Mouse (Mus musculus) gastrocnemius, postnatal 36 days (tissue): ENCODE measurements around the gene Efcab11. TPM values are rescaled to one million over a fixed set of nuclear protein-coding genes. Genes with fewer than 3 reads are reported as not detected.
"Not testable (repeated sequence)": the region's sequence is repeated elsewhere in the genome, so short reads cannot be mapped to it uniquely, and the experiment has no call there.

Experiments
- DNase-seq, 2 experiments: peaks; one replicate each; pipeline ENCODE4 v3.0.0; 2022
- intact Hi-C: fragments of 180-260 bp; cut with DNase I; formaldehyde crosslinking; loops from one replicate; pipeline ENCODE4 v1.15.1; 2025
- total RNA-seq, 2 experiments: library from RNA; stranded (reverse); gene quantifications; 2 replicates each; pipeline ENCODE4 v1.2.3; 2021

Gene Efcab11
- total RNA-seq, 2 experiments from 2014 or later = not detected

GRCm38 (mm10) chr12:99819186-99819974 is 64.9 kb downstream of the Efcab11 start:
- DNase-seq = no peak
- intact Hi-C loops = no loop called here

DNA sequence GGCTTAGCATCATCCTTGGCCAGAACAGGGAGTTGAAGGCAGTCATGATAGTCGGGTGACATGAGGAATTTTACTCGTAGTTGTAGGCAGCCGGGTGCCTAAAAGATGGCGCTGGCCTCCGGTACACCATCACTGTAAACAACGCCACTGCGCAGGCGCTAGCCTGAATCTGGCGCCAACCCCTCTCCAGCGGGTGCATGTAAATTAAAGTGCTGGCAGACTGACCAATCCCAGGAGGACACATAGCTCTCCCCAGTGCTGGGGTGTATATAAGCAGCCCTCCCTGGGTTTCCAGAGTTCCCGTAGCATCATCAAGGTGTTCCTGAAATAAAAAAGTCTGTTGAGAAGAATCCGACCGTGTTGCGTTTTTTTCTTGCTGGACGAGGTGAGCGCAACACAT is 66.2 kb downstream of the Efcab11 start:
- DNase-seq, intact Hi-C loops: not testable (repeated sequence)

- intact Hi-C loops = no loop called here
- DNase-seq = no peak
Measured at GRCm38 (mm10) chr12:99815244-99815643, 69.0 kb downstream of the Efcab11 start.

- no peak for DNase-seq
- intact Hi-C loops = no loop called here
Measured at GRCm38 (mm10) chr12:99807891-99808290, 76.3 kb downstream of the Efcab11 start.

DNA sequence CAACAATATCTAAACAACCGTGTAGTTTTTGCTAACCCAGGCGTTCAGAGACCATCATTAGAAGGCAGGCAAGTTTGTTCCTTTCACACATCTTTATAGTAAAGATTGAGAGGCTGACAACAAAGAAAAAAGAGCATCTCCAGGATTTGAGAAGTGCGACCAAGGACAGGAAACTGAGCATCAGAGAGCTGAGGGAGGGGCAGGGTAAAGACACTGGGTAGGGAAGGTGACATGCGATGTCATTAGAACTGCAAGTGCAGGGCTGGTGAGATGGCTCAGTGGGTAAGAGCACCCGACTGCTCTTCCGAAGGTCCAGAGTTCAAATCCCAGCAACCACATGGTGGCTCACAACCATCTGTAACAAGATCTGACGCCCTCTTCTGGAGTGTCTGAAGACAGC is 77.5 kb downstream of the Efcab11 start:
- DNase-seq, intact Hi-C loops: not testable (repeated sequence)

- DNase-seq = no peak
Measured at GRCm38 (mm10) chr12:99795921-99796320, 88.3 kb downstream of the Efcab11 start.

DNA sequence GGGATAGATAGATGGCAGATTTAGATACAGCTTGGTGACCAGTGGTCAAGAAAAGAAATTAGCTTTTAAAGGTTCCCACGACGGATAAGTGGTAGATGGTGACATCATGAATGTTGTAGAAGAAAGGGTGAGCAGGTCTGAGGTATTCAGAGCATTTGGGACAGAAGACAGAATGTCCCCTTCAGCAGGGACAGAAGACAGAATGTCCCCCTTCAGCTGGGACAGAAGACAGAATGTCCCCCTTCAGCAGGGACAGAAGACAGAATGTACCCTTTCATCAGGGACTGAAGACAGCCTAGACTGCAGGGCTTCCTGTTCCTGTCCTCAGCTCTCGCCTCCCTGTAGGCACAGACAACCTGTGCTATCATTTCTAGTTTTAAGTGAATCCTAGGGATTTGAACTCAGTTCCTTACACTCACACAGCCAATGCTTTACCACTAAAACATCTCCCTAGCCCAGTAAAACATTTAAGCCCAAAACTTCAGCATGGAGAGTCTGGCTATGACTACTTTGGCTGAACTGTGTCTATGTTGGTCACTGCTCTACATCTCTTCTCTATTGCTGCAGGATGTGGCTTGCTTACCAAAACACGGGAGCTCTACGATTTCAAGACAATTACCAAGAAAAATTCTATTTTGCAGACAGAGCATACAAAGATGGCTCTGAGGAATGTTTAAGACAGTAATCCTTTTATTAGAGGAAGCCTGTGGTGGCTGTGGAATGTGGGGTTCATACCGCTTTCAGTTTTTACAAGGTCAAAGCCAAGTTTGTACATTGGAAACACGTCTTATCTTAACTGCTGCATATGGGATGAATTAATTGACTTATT is 89.2 kb downstream of the Efcab11 start:
- intact Hi-C loops = no loop called here
- DNase-seq = no peak

More at GRCm38 (mm10) chr12:99795921-99796320, 88.3 kb downstream of the Efcab11 start:
- intact Hi-C loops = no loop called here

DNA sequence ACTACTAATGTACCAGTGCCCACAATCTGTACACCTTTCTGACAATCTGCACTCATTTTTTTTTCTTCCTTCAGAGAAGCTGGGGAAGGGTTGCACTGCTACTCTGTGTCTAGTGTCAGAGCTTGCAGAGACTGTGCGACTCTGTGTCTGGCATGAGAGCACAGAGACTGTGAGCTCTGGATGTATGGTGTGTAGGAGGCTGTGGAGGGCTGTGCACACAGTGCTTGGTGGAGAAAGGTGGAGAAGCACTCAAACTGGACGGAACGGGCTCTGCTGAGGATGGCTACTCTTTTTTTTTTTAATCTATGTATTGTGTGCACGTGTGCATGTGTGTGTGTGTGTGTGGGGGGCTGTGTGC is 90.1 kb downstream of the Efcab11 start:
- DNase-seq = no peak
- intact Hi-C loops = no loop called here

DNA sequence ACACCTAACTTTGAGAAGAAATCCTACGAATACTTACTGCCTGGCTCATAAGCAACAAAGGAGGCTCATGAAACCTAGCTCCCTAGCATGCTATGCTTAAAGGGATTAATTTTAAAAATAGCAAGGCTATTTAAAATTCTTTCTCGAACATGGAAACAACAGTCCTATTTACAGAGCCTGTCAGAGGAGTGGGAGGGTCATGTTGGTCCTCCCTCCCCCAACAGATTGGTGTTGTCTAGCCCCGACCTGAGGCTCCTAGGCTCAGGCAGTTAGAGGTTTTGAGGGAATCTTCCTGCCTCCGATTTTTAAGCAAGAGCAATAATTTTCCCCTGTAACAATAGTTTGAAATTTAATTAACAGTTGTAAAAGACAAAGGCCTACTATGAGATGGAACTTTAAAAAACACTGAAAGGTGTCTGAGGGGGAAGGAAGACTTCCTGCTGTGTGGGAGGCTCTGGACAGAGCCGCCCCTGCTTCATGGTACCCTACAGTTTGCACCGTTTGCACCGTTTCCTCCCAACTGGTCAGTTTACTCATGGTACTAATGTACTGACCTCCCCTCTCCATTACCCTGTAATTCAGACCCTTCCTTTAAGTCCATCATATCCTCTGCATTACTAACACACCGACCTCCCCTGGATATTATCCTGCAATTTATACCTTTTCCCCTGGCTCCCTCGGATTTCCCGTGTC is 90.6 kb downstream of the Efcab11 start:
- no peak for DNase-seq
- intact Hi-C loops = no loop called here

DNA sequence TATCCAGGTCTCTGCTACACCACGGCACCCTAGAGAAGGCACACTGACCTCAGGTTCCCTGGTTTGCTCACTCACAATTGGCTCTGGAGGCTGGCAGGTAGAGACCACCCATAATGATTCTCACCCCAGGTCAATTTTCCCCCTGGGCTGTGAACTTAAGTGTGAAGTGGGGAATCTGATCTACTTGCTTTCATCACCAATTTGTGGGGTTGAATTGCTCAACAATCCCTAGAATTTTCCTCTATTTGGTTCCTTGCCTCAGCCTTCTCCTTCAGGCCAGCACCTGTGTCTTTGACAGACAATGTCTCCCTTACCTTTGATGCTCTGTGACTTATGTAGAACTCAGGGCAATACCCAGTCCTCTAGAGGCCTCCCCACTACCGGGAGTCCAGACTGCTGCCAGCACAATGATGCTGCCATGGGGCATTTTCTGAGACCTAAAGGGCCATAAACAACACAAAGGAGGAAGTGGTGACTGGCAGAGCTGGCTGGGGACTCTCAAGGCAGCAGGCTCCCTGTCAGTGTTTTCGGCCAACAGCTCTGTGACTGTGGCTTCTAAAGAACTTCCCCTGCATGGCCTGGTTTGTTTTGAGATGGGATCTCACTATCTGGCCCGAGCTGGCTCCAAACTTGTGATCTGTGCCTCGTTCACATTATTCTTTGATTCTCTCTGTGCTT is 94.8 kb downstream of the Efcab11 start:
- no peak for DNase-seq
- intact Hi-C loops = no loop called here

GRCm38 (mm10) chr12:99781774-99782173 is 102.5 kb downstream of the Efcab11 start:
- intact Hi-C loops = no loop called here
- DNase-seq = no peak

DNA sequence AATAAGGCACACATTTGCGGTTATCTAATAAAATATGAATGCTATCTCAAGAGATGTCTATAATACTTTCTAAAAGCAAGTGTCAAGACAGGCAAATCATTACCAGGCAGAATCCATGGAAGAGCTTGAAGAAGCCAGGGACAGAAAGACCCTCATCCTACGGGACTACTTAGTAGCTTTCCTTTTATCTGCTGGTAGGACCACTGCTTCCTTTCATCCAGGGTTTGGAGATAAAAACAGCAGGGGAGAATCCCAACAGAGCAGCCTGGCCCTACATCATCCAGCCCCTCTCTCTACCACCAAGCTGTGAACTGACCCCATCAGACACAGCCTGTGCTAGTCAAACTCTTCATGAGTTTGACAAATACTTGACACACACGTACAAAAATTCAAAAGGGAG is 103.8 kb downstream of the Efcab11 start:
- DNase-seq = no peak
- intact Hi-C loops = no loop called here

- DNase-seq = no peak
- intact Hi-C loops = no loop called here
Measured at GRCm38 (mm10) chr12:99779908-99780307, 104.3 kb downstream of the Efcab11 start.

GRCm38 (mm10) chr12:99776497-99777139 is 107.6 kb downstream of the Efcab11 start:
- no peak for DNase-seq
- intact Hi-C loops = no loop called here

GRCm38 (mm10) chr12:99774864-99775263 is 109.4 kb downstream of the Efcab11 start:
- intact Hi-C loops = no loop called here
- no peak for DNase-seq

GRCm38 (mm10) chr12:99773636-99774193 is 110.5 kb downstream of the Efcab11 start:
- no peak for DNase-seq
- intact Hi-C loops = no loop called here

GRCm38 (mm10) chr12:99771018-99771417 is 113.2 kb downstream of the Efcab11 start:
- DNase-seq = no peak
- intact Hi-C loops = no loop called here

DNA sequence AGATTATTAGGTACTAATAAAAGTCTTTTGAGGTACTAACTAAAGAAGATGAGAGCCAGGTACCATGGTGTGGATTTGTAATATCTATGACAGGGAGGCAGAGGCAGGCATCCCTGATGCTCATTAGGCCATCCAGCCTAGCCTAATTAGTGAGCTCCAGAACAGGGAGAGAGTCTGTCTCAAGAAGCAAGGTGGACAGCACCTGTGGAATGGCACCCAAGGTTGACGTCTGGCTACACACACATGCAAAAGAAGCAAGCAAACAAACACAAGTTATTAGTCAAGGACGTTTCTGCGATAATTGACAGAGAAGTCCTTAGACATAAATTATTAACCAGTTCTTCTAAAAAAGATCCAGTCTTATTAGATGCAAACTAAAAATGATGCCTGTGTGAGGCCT is 114.6 kb downstream of the Efcab11 start:
- intact Hi-C loops = no loop called here
- no peak for DNase-seq

DNA sequence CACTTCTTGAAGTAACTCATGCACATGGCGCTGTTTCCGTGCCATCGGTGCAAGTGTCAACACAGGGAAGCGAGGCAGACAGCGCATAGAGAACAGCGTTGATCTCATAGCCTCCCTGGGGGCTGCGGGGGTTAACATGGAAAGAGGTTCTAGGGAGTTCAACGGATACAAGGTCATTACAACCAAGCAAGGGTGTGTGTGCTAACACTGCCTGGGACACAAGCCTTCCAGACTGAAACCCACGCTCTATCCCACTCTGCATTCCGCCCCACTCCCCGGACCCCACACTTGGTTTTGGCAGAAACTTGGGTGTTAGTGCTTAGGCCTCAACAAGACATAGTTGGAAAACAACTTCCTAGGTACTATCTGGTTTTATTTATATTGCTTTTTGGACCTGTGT is 116.5 kb downstream of the Efcab11 start:
- intact Hi-C loops = no loop called here
- DNase-seq = no peak

GRCm38 (mm10) chr12:99765979-99766378 is 118.3 kb downstream of the Efcab11 start:
- intact Hi-C loops = no loop called here
- DNase-seq = no peak
